Mouse (Mus musculus) lung, adult 2 months (tissue): ENCODE measurements around the gene Fanci. TPM values are rescaled to one million over a fixed set of nuclear protein-coding genes. Genes with fewer than 3 reads are reported as not detected.
A peak's percentile ranks its signal among the peaks of the same experiment; 100 is the strongest.

Experiments
- DNase-seq: peaks from one replicate; pipeline ENCODE4 v3.0.0; 2022
- H3K4me1 ChIP-seq: fragments of 200-500 bp; 2 replicates; pipeline ENCODE4 v1.6.1; 2011; ENCODE audit warnings: low read length; ENCODE audit not compliant: control insufficient read depth, insufficient read depth
- H3K4me3 ChIP-seq: fragments of 200-500 bp; replicated peaks from 2 replicates; pipeline ENCODE3; 2011; ENCODE audit warnings: low read depth, mild to moderate bottlenecking, control low read depth, low read length; ENCODE audit errors: extremely low read depth
- CTCF ChIP-seq: fragments of 200-500 bp; IDR thresholded peaks from 2 replicates; pipeline ENCODE4 v1.5.1; 2011; ENCODE audit warnings: mild to moderate bottlenecking, low read length, control low read depth; ENCODE audit not compliant: insufficient read depth
- POLR2A ChIP-seq: fragments of 200-500 bp; IDR thresholded peaks from 2 replicates; pipeline ENCODE4 v1.6.1; 2011; ENCODE audit warnings: low read depth, mild to moderate bottlenecking, control low read depth, low read length, borderline replicate concordance; ENCODE audit errors: extremely low read depth
- WGBS: fragments of 180-500 bp; shearing (Covaris S2); methylation state at CpG from one replicate; pipeline ENCODE4 v1.1.7; 2018; 5-methylcytosine and 5-hydroxymethylcytosine counted together
- polyA plus RNA-seq: library from polyadenylated mRNA; depleted of rRNA; stranded (reverse); fragments of >200 nt; gene quantifications from 2 replicates; pipeline ENCODE4 v1.2.3, GENCODE M21; 2012

Gene Fanci
- polyA plus RNA-seq, 1 experiment: 0.39 TPM

DNA sequence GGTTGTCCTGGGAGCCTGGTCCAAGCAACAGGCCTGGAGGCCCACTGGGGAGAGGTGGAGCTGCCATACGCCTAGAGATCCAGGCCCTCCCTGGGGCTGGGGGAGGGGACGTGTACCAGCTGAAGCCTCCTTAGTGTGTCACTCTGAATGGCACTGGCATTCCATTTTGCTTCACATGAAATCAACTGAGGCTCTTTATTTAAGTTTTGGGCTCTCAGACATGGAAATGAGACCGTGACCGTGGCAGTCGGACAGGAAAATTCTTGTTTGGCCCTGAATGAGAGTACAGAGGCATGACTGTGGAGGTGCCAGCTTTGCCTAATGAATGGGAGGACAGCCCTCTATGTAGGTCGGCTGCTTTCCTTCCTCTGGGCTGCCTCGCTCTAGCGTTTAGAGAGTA, 29.5 kb upstream of the Fanci start:
- WGBS: 66% methylated on average over 8 of the region's 8 CpGs
- no peak for DNase-seq
- no peak for TF ChIP-seq CTCF
- no peak for TF ChIP-seq POLR2A
- H3K4me3 ChIP-seq: no peak overlapping the region
- H3K4me1 ChIP-seq: peaks cover 9% of the 10 kb centered on the region

DNA sequence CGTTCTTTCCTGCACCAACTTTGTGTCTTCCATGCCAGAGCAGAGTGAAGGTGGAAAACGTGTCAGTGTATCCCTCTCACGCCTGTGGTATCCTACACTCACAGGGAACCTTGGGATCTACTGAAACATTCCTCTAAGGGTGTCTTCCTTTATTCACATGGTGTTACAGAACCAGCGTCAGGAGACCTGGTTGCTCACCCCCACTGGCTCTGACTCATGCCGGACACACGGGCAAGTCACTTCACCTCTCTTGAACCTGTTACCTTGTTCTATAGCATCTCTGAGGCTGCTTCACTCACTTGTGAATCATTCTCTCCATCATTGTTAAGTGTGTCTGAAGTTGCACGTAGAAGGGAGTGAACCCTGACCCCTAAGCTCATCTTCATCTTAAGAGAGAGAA, 28.9 kb upstream of the Fanci start:
- TF ChIP-seq POLR2A: no peak
- no peak for TF ChIP-seq CTCF
- no peak overlapping the region for H3K4me3 ChIP-seq
- DNase-seq: no peak
- 65% methylated on average over 7 of the region's 7 CpGs for WGBS
- H3K4me1 ChIP-seq: peaks cover 9% of the 10 kb centered on the region

DNA sequence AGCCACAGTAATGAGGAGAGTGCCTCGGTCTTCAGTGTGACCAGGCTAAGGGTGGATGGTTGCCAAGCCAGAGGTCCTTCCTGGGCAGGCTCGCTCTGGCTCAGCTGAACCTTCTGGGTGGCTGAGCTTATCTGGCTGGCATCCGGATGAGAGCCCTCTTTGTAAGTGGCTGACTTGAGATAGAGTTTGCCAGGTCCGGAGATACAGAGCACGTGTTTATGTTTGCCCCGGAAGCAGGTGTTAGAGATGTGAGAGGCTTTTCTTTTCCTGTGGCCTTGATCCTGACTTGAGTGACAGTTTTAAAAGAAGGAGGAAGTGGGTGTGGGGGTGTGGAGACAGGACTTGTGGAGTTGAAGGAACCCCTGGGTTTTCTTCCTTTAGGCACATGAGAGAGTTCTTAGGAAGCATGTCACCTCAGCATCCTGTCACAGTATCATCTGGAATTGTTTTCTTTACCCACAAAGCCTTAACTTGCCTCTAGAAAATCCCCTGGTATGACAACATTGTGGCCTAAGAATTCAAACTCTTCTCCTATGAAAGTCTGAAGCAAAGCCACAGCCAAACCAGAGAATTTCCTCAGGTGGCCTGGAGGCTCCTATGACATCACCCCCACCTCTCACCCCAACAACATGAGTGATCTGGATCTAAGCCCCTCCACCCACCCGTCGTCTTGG, 28.2 kb upstream of the Fanci start:
- DNase-seq: peak; percentile 56
- no peak for TF ChIP-seq POLR2A
- TF ChIP-seq CTCF: no peak
- WGBS: 25% methylated on average over 8 of the region's 8 CpGs
- H3K4me3 ChIP-seq: no peak overlapping the region
- peaks cover 9% of the 10 kb centered on the region for H3K4me1 ChIP-seq

DNA sequence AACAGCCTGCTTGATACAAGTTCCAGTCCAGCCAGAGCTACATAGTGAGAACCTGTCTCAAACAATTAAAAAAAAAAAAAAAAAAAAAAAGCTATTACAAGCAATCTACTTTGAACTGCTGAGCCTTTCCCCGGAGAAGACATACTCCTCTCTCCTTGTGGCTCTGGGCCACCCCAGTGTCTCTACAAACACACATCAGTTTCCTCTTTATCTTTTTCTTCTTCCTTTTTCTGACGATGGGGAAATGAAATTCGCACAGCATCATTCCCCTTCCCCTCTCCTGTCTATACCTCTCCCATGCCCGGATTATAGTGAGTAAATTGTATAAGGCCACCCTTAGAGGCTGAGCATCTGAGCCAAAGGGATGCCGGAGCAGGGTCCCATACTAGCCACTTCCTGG, 23.1 kb upstream of the Fanci start:
- Histone ChIP-seq H3K4me1 (no peaks in the 10 kb centered on the region), H3K4me3 (no peak overlapping the region)
- WGBS: 52% methylated on average over 5 of the region's 5 CpGs
- no peak for TF ChIP-seq CTCF
- no peak for TF ChIP-seq POLR2A
- no peak for DNase-seq

DNA sequence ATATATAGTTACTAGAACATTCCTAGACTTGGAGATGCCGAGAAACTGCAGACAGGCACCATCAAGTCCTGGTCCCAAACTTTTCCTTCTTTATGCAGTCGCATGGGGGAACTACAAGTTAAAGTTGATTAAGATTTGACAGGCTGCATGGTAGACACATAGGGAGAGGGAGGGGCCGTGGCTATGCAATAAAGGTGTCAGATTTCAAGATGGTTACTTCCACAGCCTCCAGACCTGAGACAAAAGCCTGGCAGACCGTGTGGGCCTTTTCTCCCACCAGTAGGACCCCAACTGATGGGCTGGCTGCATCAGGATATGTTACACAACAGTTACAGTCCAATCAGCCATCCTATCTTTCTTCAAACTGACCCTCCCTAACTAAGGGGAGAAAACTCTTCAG, 22.3 kb upstream of the Fanci start:
- TF ChIP-seq CTCF (no peak), POLR2A (no peak)
- WGBS: 36% methylated on average over 4 of the region's 4 CpGs
- DNase-seq: no peak
- Histone ChIP-seq H3K4me1 (no peaks in the 10 kb centered on the region), H3K4me3 (no peak overlapping the region)

DNA sequence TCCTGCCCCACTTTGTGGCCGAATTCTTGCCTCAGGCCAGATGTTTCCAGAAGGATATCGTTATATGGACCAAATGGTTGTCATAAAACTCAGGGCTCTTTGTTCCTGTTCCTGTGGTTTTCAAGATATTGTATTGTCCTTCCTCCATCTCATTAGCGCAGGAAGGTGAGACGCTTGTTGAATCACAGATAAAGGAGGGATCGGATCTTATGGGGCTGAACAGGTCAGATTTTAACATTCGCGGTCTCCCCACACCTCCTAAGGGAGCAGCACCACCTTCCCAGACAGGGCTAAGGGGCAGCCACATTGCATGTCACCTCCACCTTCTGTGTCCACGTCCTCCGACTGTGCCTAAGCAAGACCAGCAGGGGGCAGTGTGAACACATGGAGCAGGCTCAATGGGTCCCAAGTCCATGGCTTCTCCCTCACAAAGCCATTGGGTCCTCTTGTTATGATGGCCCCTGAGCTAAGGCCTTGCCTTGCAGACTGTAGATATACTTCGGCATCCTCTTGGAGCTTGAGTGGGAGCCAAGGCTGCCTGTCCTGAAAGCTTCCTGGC, 20.3 kb upstream of the Fanci start:
- TF ChIP-seq CTCF: peak; percentile 99
- TF ChIP-seq POLR2A: no peak
- WGBS: 24% methylated on average over 10 of the region's 10 CpGs
- peak; percentile 82 for DNase-seq

DNA sequence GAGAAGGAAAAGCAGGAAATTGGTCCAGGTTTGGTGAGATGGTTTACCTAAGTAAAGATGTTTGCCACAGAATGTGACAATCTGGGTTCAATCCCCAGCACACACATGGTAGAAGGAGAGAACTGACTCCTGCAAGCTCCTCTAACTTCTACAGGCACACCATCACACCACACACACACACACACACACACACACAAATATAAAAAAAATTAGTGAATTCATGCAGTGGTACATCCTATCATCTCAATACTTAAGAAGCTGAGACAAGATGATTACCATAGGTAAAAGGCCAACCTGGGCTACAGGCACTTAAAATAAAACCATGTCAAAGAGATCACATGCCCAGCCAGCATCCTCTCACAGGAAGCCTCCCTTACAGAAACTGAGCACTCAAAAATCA, 17.7 kb upstream of the Fanci start:
- TF ChIP-seq CTCF: no peak
- TF ChIP-seq POLR2A: no peak
- H3K4me1 ChIP-seq: no peaks in the 10 kb centered on the region
- H3K4me3 ChIP-seq: no peak overlapping the region
- DNase-seq: no peak

More for the DNA sequence above, 20.3 kb upstream of the Fanci start:
- Histone ChIP-seq H3K4me1 (no peaks in the 10 kb centered on the region), H3K4me3 (no peak overlapping the region)

DNA sequence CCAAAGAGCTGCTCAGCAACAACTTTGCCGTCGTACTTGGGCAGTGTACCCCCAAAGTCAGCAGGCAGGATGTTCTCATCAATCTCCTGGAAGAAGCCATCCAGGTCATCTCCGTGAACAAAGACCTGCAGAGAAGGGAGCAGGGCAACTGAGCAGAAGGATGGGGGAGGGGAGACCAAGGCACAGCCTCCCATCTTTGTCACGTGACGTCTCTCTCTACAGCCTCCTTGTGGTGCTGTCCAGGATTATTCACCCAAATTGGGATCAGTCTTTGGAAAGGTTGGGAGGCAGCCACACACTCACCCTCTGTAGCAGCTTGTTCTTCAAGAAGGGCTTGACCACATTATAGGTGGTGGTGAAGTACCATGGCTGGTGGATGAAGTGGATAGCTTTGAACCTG, 16.1 kb upstream of the Fanci start:
- Histone ChIP-seq H3K4me3 (no peak overlapping the region), H3K4me1 (no peaks in the 10 kb centered on the region)
- DNase-seq: no peak
- no peak for TF ChIP-seq POLR2A
- 70% methylated on average over 5 of the region's 5 CpGs for WGBS

DNA sequence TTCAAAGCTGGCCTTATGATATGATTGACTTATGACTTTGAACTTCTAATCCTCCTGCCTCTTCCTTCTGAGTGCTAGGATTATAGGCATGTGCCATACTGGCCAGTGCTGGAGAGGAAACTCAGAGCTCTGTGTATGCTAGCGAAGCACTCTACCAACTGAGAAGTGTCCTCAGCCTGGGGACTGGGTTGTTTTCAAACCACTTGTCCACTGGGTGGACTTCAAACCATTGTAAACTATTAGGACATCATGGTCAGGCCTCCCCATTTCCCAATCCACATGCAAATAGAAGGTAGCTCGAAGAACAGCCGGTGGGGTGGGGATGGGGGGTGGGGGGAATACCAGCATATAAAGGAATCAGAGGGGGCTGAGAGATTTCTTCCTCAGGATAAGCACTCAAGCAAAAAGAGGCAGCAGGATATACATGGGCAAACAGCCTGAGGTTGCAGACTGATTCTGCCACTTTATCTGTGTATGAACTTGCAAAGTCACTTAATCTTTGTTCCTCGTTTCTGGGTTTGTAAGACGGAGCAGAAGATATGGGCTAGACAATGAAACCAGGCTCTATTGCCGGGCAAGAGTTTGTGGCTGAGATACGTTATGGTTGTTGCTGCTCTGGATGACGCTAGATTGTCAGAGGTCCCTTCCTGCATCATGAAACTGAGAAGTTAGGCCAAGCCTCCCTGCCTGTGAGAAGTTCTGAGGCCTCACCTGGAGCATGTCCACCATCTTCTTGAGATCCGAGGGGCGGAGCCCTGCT, 15.0 kb upstream of the Fanci start:
- Histone ChIP-seq H3K4me3 (no peak overlapping the region), H3K4me1 (no peaks in the 10 kb centered on the region)
- DNase-seq: peak; percentile 20
- 73% methylated on average over 10 of the region's 10 CpGs for WGBS
- no peak for TF ChIP-seq CTCF
- TF ChIP-seq POLR2A: no peak

DNA sequence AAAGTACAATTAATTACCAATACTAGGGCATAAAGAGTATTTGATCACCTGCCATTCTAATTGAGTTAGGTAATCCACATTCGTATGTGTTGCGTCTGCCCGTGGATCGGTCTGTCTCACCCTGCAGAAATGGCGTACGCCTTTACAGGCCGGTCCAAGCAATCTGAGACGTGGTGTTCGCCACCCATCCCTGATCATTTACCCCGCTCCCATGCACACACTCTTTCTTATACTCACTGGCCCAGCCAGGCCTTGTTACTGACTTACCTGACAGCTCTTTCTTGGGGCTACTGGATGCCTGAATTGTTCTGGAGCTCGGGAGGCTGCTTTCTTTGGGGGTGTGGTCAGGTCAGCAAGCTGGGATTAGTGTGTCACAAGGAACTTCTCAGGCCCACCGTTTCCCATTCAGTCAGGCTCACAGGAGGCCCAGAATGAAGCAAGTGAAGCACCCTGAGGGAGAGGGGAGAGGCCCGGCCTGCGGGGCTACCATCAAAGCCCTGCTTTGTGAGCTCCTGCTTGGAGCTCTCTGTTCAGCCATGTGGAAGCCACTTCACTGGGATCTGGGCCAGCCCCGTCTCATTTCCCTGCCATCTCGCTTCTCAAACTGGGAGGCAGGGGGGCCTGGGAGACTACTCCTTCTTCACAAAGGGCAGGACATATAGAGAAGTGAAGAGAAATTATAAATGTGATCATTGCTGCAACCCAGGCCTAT, 5.2 kb upstream of the Fanci start, which contains the start of gene Rlbp1:
Rlbp1 (minus strand) TSS at position 627 of the 712 bp plus-strand sequence.
- Histone ChIP-seq H3K4me1 (peaks cover 2% of the 10 kb centered on the region; the same call in 1 of the 2 replicates), H3K4me3 (no peak within 1 kb of the TSS)
- DNase-seq: no peak
- TF ChIP-seq POLR2A (no peak), CTCF (no peak)
- WGBS: 74% methylated on average over 16 of the region's 16 CpGs
